ENCODE assay signal across 8 mouse cellular contexts in genomic region chr16:33744622-33745419, GRCm38 (mm10). TPM values are rescaled to one million over a fixed set of nuclear protein-coding genes. Genes with fewer than 3 reads are reported as not detected.
DNase-seq lines count a peak whose midpoint lies in the region; ATAC-seq lines count a peak whose summit lies in the region.

No protein-coding gene starts in this region.

- no peak overlapping the region for H3K4me3 ChIP-seq in hindbrain, embryonic 15.5 days
- no peak overlapping the region for H3K4me3 ChIP-seq in hindbrain, embryonic 13.5 days

- no peaks in the 10 kb centered on the region for H3K36me3 ChIP-seq in hindbrain, embryonic 15.5 days
- H3K36me3 ChIP-seq in hindbrain, embryonic 13.5 days = no peaks in the 10 kb centered on the region

- H3K27me3 ChIP-seq in hindbrain, embryonic 15.5 days = no peaks in the 10 kb centered on the region
- H3K27me3 ChIP-seq in hindbrain, embryonic 13.5 days = no peaks in the 10 kb centered on the region

- no peak overlapping the region for H3K27ac ChIP-seq in hindbrain, embryonic 15.5 days (replicated peaks)
- H3K27ac ChIP-seq in hindbrain, embryonic 13.5 days = no peak overlapping the region

- H3K9ac ChIP-seq in hindbrain, embryonic 15.5 days = no peak overlapping the region
- H3K9ac ChIP-seq in hindbrain, embryonic 13.5 days = no peak overlapping the region

- H3K9me3 ChIP-seq in hindbrain, embryonic 15.5 days = no peaks in the 10 kb centered on the region
- H3K9me3 ChIP-seq in hindbrain, embryonic 13.5 days = no peaks in the 10 kb centered on the region

- ATAC-seq in hindbrain, embryonic 15.5 days (ENCODE audit: low FRiP score, low read depth) = peak; percentile 77
- no peak for ATAC-seq in hindbrain, embryonic 13.5 days (ENCODE audit: low FRiP score)
- peak; percentile 69 to 76 for ATAC-seq in hematopoietic stem cell, adult 5-6 weeks (replicated peaks in 1 of 2; ENCODE audit: insufficient read depth in 1 of 2, low FRiP score in 2 of 2, low TSS enrichment in 1 of 2, low read depth in 1 of 2, poor library complexity in 2 of 2, severe bottlenecking in 2 of 2)

- peak; percentile 35 to 50 for DNase-seq in B cell, adult 2 months
- DNase-seq in adipocyte (ENCODE audit: low spot score) = peak; percentile 61
- peak; percentile 46 for DNase-seq in lung, postnatal 10 days
- no peak for DNase-seq in adrenal gland, postnatal 25 days
- no peak for DNase-seq in ovary, postnatal 14 days (ENCODE audit: low spot score)

- 59% methylated on average over 7 of the region's 7 CpGs for WGBS in hindbrain, embryonic 15.5 days
- 65% methylated on average over 7 of the region's 7 CpGs for WGBS in hindbrain, embryonic 13.5 days

- peaks cover 26% of the 10 kb centered on the region for H3K4me1 ChIP-seq in hindbrain, embryonic 15.5 days (replicated peaks)
- peaks cover 26% of the 10 kb centered on the region for H3K4me1 ChIP-seq in hindbrain, embryonic 13.5 days (replicated peaks)

- no peak overlapping the region for H3K4me2 ChIP-seq in hindbrain, embryonic 15.5 days
- no peak overlapping the region for H3K4me2 ChIP-seq in hindbrain, embryonic 13.5 days

RNA-seq across cellular contexts. Expression of gene Muc13, which starts 49.0 kb away (rescaled TPM):
- polyA plus RNA-seq in hindbrain, embryonic 15.5 days (2015; fragmentation: Nextera tagmentation; extraction: Ambion mirVana) = 0.05 TPM in 1 of 2 replicates, not detected in the other
- not detected in 2 replicates for polyA plus RNA-seq in hindbrain, embryonic 13.5 days (2015; fragmentation: Nextera tagmentation; extraction: Ambion mirVana)
- total RNA-seq in hematopoietic stem cell, adult 5-6 weeks (2017) = 164 and 205 TPM in 2 replicates
- total RNA-seq in adrenal gland, postnatal 25 days (2021) = not detected in 2 replicates

Comparison
In these comparisons a context has a peak if more than half of its experiments do, and no peak if none do; other contexts are left out.
1. DNase-seq: peak in B cell, adult 2 months (2 of 2), adipocyte (single experiment) and lung, postnatal 10 days (single experiment); none in adrenal gland, postnatal 25 days (single experiment) and ovary, postnatal 14 days (single experiment).
2. RNA of gene Muc13, which starts 49.0 kb away (total RNA-seq): 164 to 205 TPM in hematopoietic stem cell, adult 5-6 weeks; not detected in adrenal gland, postnatal 25 days; every median in the first group is over 100 times any median in the second.